Mouse (Mus musculus) limb, embryonic 13.5 days (tissue): ENCODE results near the gene Add2. TPM values are rescaled to one million over a fixed set of nuclear protein-coding genes. Genes with fewer than 3 reads are reported as not detected.

Source experiments
- polyA plus RNA-seq: library from polyadenylated mRNA; unstranded; fragments of >200 nt; fragmentation: Nextera tagmentation; extraction: Ambion mirVana; gene quantifications from 2 replicates; pipeline ENCODE4 v1.2.1, GENCODE M21; 2015

The Add2 gene
- polyA plus RNA-seq, 1 experiment from 2014 or later = 4.1 TPM

Other genes starting within 250 kb of the Add2 start
- gene Nat8f6, start 207.7 kb upstream of the Add2 start, polyA plus RNA-seq = not detected in 2 replicates
- not detected in 2 replicates for gene Nat8f5, start 207.7 kb upstream of the Add2 start, polyA plus RNA-seq
- gene Nat8, start 196.6 kb upstream of the Add2 start, polyA plus RNA-seq = 0.17 TPM in 1 of 2 replicates, not detected in the other
- gene Nat8f2, start 159.5 kb upstream of the Add2 start, polyA plus RNA-seq = not detected in 2 replicates
- gene Nat8f4, start 123.8 kb upstream of the Add2 start, polyA plus RNA-seq = 1.8 and 2.5 TPM in 2 replicates
- gene Tprkb, start 116.8 kb upstream of the Add2 start, polyA plus RNA-seq = 38.4 and 38.8 TPM in 2 replicates
- gene Nat8f1, start 113.0 kb upstream of the Add2 start, polyA plus RNA-seq = 6.9 and 7.8 TPM in 2 replicates
- gene Dusp11, start 67.0 kb upstream of the Add2 start, polyA plus RNA-seq = 41.3 and 51.1 TPM in 2 replicates
- not detected in 2 replicates for gene Figla, start 12.5 kb upstream of the Add2 start, polyA plus RNA-seq
- 2.5 and 2.7 TPM in 2 replicates for gene Tgfa, start 166.5 kb downstream of the Add2 start, polyA plus RNA-seq